Mouse (Mus musculus): ENCODE results near the gene Gm20388. TPM values are rescaled to one million over a fixed set of nuclear protein-coding genes. Genes with fewer than 3 reads are reported as not detected.
A peak's percentile ranks its signal among the peaks of the same experiment; 100 is the strongest.

Gm20388 gene
- total RNA-seq, 2 experiments from 2014 or later, result 1.3 to 8.5 TPM

DNA sequence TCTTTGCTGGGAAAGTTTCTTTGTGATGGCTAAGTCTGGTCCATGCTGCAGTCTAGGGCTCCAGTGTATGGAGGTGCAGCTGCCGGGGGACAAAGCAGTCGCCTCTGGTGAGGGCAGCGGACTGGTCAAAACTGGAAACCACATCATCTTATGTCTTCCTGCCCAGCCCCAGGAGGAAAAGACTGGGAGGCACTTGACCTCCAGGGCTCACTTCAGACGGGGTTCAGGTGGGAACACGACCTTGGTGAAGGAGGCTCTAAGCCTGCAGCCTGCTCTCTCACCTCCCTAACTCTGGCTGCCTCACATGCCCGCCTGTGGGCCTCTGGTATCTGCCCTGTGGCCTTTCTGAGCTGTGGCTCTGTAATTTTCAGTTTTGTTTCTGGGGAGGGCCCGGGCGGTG, 623.4 kb downstream of the Gm20388 start:
- no peak for DNase-seq (ENCODE audit: low spot score in 2 of 2)

GRCm38 (mm10) chr8:120534504-120535368, 624.1 kb downstream of the Gm20388 start:
- DNase-seq (ENCODE audit: low spot score in 2 of 2), result peak; percentile 83 to 84

GRCm38 (mm10) chr8:120535452-120536305, 625.0 kb downstream of the Gm20388 start:
- DNase-seq (ENCODE audit: low spot score in 2 of 2), result peak; percentile 62 to 72

- DNase-seq (ENCODE audit: low spot score in 2 of 2), result peak in 1 of 2 experiments; percentile 54
These were observed 625.9 kb downstream of the Gm20388 start for GRCm38 (mm10) chr8:120536306-120537206.

- DNase-seq (ENCODE audit: low spot score in 2 of 2), result peak; percentile 74 to 77
These were observed 626.7 kb downstream of the Gm20388 start for GRCm38 (mm10) chr8:120537207-120537817.

DNA sequence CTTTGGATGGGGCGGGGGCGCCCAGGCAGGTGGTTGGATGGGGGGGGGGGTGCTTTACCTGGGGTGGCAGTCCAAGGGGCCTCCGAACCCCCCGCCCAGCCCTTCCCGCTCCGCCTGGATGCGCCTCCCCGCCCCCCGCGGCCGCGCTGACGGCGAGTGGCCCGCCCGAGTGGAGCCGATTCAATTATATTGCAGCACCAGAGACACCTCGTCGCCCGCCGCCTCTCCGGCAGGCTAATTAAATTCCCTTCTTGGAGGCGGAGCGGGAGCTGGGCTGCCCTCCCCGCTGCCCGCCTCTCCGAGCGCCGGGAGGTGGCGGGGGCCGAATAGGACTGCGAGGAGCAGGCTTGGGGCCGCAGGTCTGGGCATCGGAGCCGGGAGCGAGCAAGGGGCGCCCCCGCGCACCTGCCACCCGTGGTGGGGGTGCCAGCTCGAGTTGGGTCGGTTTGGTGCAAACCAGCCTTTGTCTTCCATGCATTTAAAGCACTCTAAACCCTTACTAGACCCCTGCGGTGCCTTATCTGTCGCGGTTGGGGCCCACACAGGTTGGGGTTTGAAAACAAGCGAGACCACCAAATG, 627.3 kb downstream of the Gm20388 start:
- peak in 1 of 2 experiments; percentile 55 for DNase-seq (ENCODE audit: low spot score in 2 of 2)

- DNase-seq (ENCODE audit: low spot score in 2 of 2), result peak in 1 of 2 experiments; percentile 56
These were observed 628.0 kb downstream of the Gm20388 start for GRCm38 (mm10) chr8:120538397-120539240.

GRCm38 (mm10) chr8:120539381-120539774, 628.7 kb downstream of the Gm20388 start:
- DNase-seq (ENCODE audit: low spot score in 2 of 2), result no peak

DNA sequence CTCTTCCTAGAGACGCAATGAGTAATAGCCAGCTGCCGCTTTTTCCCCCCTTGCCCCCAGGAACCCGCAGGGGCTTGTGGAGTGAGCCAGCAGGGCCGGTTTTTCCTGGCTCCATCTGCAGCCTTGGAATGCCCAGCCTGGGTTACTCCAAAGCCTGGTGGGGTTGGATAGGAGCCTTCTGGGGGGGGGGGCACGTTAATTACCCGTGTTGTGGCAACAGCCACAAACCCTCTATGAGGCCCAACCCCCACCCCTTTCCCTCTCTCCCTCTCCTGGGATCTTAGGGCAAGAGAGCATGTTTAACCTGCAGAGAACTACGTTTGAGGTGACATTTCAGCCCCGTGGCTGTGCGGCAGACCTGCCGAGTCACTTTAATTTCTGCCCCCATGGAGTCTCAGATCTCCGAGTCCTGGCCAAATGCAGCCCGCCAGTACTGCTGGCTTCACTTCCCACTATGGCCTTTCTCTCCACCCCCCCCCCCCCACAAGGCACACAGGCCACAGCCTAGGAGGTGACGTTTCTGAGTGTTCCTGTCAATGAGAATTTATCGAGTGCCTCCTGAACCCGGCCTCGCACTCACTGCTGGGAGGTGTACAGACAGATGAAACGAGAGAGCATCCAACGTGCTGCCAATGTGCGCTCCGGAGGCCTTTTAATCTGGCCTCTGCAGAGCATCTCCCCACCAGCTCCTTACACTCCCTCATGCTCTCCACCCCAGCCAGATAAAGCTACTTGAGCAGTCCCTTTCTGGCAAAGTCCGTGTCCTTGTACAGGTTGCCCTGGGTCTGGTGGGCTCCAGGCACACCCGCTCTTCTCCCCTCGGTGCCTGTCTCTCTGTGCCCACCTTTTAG, 629.4 kb downstream of the Gm20388 start:
- DNase-seq (ENCODE audit: low spot score in 2 of 2), result no peak

DNA sequence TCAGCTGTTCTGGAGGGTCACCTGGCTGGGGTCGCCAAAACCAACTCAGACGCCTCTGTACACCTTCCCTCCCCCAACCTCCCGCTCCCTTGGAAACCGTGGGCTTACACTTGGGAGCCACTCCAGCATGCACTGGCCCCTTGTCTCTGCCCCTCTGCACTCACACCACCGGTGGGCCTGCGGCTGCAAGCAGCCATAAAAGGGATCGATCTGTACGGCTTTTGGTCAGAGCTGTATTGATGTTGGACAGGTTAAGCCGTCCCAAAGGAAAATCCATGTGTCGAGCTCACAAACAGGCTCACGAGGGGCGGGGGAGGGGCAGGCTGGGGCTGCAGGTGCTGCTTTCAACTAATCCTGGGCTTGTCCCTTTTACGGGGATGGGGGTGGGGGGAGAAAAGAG, 632.4 kb downstream of the Gm20388 start:
- no peak for DNase-seq (ENCODE audit: low spot score in 2 of 2)

GRCm38 (mm10) chr8:120543416-120544055, 632.9 kb downstream of the Gm20388 start:
- no peak for DNase-seq (ENCODE audit: low spot score in 2 of 2)

DNA sequence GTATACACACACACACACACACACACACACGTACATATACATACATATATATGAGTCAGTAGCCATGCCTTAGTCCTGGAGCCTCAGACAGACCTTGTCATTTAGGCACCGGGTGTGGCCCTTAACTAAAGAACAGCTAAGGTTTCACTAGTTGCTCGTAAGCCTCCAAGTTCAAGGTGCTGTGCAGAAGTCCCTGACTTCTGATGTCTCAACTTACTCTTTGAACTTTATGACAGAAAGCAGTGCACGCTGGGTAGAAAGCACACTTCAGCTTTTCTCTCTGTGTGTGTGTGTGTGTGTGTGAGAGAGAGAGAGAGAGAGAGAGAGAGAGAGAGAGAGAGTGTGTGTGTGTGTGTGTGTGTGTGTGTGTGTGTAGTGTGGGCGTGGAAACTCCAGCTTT, 633.5 kb downstream of the Gm20388 start:
- DNase-seq (ENCODE audit: low spot score in 2 of 2), result no peak

- no peak for DNase-seq (ENCODE audit: low spot score in 2 of 2)
These were observed 636.9 kb downstream of the Gm20388 start for GRCm38 (mm10) chr8:120547562-120547961.

GRCm38 (mm10) chr8:120548313-120548761, 637.7 kb downstream of the Gm20388 start:
- DNase-seq (ENCODE audit: low spot score in 2 of 2), result no peak

DNA sequence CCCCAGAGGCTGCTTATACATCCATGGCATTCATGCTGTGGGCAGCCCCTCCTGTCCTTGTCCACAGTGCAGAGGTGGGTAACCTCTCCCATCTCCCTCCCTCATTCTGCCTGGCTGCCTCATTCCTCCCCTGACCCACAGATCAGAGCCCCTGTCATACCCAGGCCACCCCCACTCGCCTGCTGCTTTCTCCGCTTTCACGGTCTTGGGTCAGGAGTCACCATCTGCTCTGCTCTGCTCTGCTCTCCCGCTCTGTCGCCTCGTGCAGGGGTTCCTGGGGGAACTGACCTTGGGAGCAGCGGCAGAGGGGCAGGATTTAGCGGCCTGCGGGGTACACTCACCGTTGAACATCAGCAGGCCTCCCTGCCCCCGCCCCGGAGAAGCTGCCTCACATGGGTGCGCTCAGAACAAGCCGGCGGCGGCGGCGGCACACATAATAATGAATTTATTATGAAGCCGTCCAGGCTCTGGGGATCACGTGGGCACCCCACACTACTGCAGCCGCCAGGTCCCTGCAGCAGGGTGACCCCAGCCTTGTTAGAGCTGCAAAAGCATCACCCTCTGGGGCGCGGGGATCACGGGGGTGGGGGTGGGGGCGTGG, 638.8 kb downstream of the Gm20388 start:
- no peak for DNase-seq (ENCODE audit: low spot score in 2 of 2)

GRCm38 (mm10) chr8:120549922-120550321, 639.3 kb downstream of the Gm20388 start:
- DNase-seq (ENCODE audit: low spot score in 2 of 2), result no peak

DNA sequence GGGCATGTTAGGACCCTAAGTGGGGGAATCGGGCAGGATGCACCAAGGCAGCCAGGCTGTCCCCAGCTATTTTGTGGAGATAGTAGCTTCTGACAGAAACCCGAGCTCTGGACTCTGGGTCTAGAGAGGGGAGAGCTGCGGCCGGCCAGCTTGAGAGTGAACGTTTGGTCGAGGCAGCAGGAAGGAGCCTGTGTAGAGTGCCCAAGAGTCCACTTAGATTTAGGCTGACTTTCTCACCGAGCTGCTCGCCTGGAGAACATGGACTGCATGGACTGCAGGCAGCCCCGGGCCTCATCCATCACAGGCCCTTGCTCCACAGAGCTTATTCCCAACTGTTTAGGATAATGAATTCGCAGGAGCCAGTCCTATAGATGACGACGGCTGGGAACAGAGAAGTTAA, 639.8 kb downstream of the Gm20388 start:
- no peak for DNase-seq (ENCODE audit: low spot score in 2 of 2)

Data from adrenal gland, adult 18-20 months (tissue).